Mouse (Mus musculus): Measurements from ENCODE around the gene Tcaf1. TPM values are rescaled to one million over a fixed set of nuclear protein-coding genes. Genes with fewer than 3 reads are reported as not detected.

Gene Tcaf1
- polyA plus RNA-seq (2016; fragmentation: Nextera tagmentation; extraction: Ambion mirVana): 182 and 184 TPM in 2 replicates

DNA sequence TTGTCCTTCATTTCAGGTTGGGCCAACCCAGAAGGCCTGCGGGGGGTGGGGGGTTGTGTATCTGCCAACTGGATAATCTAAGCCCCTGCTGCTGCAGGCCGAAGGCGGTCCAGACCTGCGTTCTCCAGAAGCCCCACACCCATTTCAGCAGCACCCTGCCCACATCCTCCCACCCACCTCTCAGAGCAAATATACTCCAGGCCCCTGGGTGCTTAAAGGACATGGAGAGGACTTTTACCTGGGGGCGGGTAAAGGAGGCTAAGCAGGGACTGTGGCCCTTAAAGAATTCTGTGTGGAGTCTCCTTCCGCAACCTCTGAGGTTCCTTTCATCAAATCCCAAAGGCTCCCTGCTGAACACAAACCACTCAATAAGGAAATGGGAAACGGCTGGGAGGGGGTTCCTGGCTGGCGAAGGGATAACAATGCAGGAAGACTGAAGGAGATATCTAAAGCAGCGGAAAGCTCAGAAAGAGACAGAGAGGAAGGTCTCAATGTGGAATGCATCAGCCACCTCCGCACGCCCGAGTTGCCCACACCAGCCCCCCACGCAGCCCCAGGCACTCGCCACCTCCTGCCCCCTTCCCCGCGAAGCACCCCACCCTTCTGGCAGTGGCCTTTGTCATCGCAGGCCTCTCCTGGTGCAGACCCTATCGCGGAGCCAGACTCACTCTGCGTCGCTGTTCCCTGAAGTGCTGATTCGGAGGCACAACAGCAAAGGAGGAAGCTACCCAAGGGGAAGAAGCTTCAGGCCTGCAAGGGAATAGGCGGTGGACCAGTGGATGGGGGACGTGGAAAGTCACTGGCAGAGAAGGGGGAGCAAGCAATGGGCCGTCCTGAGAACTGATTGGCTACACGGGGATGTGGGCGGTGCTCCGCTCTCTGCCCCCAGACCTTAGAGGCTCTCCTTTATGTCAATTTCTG, at the start of gene Tcaf1:
TSS of gene Tcaf1 (minus strand) at position 798 of the 921 bp plus-strand sequence.
- H3K4me1 ChIP-seq: peaks cover 14% of the 10 kb centered on the region; the same call in 1 of the 2 replicates
- H3K4me3 ChIP-seq: peak within 1 kb of the TSS; percentile 52
- ATAC-seq (ENCODE audit: low FRiP score, low read depth): peak; percentile 99
- H3K27ac ChIP-seq: peak within 1 kb of the TSS; percentile 72
- H3K36me3 ChIP-seq: no peaks in the 10 kb centered on the region
- no peaks in the 10 kb centered on the region for H3K27me3 ChIP-seq (replicated peaks)
- peak within 1 kb of the TSS; percentile 75 for H3K9ac ChIP-seq
- H3K9me3 ChIP-seq: no peaks in the 10 kb centered on the region
- under 1% methylated on average over 28 of the region's 28 CpGs for WGBS
- H3K4me2 ChIP-seq (replicated peaks): peak within 1 kb of the TSS; percentile 74

DNA sequence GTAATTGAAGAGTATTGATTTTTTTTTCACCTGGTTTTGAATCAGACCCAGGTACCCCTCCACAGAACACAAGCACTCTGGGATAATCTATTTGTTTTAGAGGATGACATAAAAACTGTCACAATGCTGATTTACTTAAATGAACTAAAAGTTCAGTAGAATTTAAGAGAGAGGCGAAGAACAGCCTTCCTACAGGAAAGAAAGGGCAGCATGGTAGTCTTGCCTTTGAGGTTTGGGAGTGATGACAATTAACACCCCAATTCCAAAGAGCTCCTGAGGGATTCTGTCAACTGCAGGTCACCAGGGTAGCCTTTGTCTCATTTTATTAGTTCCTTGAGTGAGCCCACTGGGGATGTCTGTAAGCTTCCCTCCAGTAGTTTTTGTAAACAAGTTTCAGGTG, 46.2 kb upstream of the Tcaf1 start, which contains the start of gene Olfr38:
TSS of gene Olfr38 (plus strand) at position 301 of the 400 bp plus-strand sequence.
- no peaks in the 10 kb centered on the region for H3K9me3 ChIP-seq
- H3K27ac ChIP-seq: no peak within 1 kb of the TSS
- H3K36me3 ChIP-seq: no peaks in the 10 kb centered on the region
- H3K9ac ChIP-seq: no peak within 1 kb of the TSS
- H3K4me2 ChIP-seq (replicated peaks): no peak within 1 kb of the TSS
- ATAC-seq (ENCODE audit: low FRiP score, low read depth): no peak
- H3K4me3 ChIP-seq: no peak within 1 kb of the TSS
- 48% methylated on average over 1 of the region's 1 CpGs for WGBS
- no peaks in the 10 kb centered on the region for H3K27me3 ChIP-seq (replicated peaks)
- no peaks in the 10 kb centered on the region for H3K4me1 ChIP-seq

DNA sequence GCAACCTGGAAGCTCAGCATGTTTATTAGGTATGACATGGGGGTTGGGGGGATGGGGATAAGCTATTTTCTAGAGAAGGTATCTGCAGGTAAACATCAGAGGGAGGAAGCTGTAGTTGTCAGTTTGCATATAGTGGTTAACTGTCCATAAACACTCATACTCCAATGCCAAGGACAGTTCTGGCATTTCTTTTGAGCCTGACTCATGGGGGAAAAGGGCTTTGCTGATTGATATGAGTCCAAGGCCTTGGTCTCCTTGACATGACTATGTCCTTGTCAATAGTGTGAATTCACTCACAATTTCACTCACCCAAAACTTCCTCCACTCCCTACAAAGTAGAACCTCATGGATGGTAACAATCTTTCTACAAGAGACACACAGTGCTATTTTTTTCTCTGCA, 38.0 kb upstream of the Tcaf1 start:
- Histone ChIP-seq H3K27ac (no peak overlapping the region), H3K4me1 (no peaks in the 10 kb centered on the region), H3K9me3 (no peaks in the 10 kb centered on the region), H3K36me3 (no peaks in the 10 kb centered on the region), H3K9ac (no peak overlapping the region), H3K4me3 (no peak overlapping the region), H3K4me2 (replicated peaks) (no peak overlapping the region), H3K27me3 (replicated peaks) (no peaks in the 10 kb centered on the region)
- ATAC-seq (ENCODE audit: low FRiP score, low read depth): no peak

DNA sequence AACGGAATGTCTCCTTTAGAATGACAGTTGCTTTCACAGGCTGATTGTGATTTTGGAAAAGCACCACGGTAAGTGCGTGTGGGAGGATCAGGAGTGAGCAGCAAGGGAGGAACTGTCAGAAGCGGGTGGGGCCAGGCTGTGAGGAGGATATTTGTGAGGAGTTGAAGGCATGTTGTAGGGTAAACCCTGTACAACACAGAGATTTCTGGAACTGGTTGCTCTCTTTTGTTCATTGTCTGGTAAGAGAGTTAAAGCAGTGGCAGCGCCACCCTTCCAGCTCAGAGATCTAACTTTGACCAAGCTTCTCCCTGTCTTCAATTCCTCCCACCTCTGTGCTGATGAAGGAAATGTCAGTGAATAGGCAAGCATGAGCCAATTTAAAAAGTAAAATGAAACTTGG, 32.4 kb upstream of the Tcaf1 start:
- H3K9ac ChIP-seq: no peak overlapping the region
- no peak overlapping the region for H3K4me3 ChIP-seq
- H3K27ac ChIP-seq: no peak overlapping the region
- no peaks in the 10 kb centered on the region for H3K36me3 ChIP-seq
- no peak for ATAC-seq (ENCODE audit: low FRiP score, low read depth)
- no peak overlapping the region for H3K4me2 ChIP-seq (replicated peaks)
- 82% methylated on average over 5 of the region's 5 CpGs for WGBS
- no peaks in the 10 kb centered on the region for H3K27me3 ChIP-seq (replicated peaks)
- no peaks in the 10 kb centered on the region for H3K9me3 ChIP-seq
- H3K4me1 ChIP-seq: no peaks in the 10 kb centered on the region

DNA sequence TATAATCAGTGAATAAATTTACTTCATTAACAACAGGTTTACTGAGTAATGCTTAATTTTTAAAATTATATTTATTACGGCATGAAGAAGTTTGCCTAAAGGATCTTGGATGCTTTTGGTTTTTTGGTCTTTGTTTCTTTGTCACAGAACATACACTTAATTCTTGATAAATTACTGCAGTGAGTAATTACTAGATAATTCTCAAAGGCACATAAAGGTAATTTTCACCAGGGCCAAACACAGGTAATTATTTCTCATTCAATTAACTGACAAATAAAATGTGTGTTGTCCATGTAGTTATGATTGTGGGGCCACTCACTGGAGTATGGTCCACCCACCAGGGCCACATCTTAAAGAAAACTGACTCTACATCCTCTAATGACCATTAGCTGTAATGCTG, 29.2 kb upstream of the Tcaf1 start, which contains the start of gene Olfr453:
TSS of gene Olfr453 (plus strand) at position 301 of the 400 bp plus-strand sequence.
- ATAC-seq (ENCODE audit: low FRiP score, low read depth): no peak
- Histone ChIP-seq H3K36me3 (no peaks in the 10 kb centered on the region), H3K4me3 (no peak within 1 kb of the TSS), H3K9ac (no peak within 1 kb of the TSS), H3K4me1 (no peaks in the 10 kb centered on the region), H3K4me2 (replicated peaks) (no peak within 1 kb of the TSS), H3K9me3 (no peaks in the 10 kb centered on the region), H3K27ac (no peak within 1 kb of the TSS), H3K27me3 (replicated peaks) (no peaks in the 10 kb centered on the region)
- 96% methylated on average over 1 of the region's 1 CpGs for WGBS

DNA sequence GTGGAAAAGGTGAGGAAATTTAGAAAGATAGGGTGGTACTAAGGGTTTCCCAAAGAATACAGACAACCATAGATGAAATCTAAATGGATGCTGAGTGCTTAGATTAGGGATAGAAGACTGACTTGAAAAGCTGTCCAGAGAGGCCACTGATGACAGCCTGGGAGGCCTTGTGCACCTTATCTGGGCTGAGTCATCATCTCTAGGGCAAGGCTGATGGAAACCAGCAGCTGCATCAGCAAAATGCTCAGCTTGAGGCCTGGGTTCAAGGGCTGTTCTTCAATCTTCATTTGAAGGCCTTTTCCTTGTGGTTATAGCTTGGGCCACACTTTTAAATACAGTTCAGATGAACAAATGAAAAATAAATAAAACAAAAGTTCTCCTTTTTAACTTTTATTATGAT, 8.1 kb upstream of the Tcaf1 start:
- no peaks in the 10 kb centered on the region for H3K36me3 ChIP-seq
- no peak overlapping the region for H3K9ac ChIP-seq
- ATAC-seq (ENCODE audit: low FRiP score, low read depth): no peak

DNA sequence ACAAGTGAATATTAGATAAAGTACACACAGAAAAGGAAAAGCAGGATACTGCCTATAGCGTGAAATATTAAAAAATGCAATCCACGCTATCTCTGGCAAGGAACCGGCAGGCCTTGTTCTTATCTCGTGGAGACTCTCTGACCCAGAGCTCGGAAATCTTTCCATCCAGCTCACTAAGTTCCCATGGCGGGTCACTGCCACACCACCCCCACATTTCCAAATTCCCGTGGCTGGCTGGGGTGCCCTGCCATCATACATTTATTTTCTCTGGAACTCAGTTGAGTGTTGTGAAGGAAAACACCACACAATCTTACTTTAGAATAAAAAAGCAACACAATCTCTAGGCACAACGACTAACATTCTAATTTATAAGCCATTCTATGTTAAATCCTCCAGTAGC, 4.8 kb upstream of the Tcaf1 start:
- no peak overlapping the region for H3K9ac ChIP-seq
- 77% methylated on average over 8 of the region's 8 CpGs for WGBS
- no peaks in the 10 kb centered on the region for H3K4me1 ChIP-seq
- no peaks in the 10 kb centered on the region for H3K9me3 ChIP-seq
- ATAC-seq (ENCODE audit: low FRiP score, low read depth): no peak
- H3K4me2 ChIP-seq (replicated peaks): no peak overlapping the region
- H3K27ac ChIP-seq: no peak overlapping the region
- no peaks in the 10 kb centered on the region for H3K27me3 ChIP-seq (replicated peaks)
- no peaks in the 10 kb centered on the region for H3K36me3 ChIP-seq
- no peak overlapping the region for H3K4me3 ChIP-seq

More for the DNA sequence above, 8.1 kb upstream of the Tcaf1 start:
- no peak overlapping the region for H3K4me2 ChIP-seq (replicated peaks)
- H3K4me3 ChIP-seq: no peak overlapping the region
- no peaks in the 10 kb centered on the region for H3K9me3 ChIP-seq
- H3K27ac ChIP-seq: no peak overlapping the region
- no peaks in the 10 kb centered on the region for H3K4me1 ChIP-seq
- H3K27me3 ChIP-seq (replicated peaks): no peaks in the 10 kb centered on the region

DNA sequence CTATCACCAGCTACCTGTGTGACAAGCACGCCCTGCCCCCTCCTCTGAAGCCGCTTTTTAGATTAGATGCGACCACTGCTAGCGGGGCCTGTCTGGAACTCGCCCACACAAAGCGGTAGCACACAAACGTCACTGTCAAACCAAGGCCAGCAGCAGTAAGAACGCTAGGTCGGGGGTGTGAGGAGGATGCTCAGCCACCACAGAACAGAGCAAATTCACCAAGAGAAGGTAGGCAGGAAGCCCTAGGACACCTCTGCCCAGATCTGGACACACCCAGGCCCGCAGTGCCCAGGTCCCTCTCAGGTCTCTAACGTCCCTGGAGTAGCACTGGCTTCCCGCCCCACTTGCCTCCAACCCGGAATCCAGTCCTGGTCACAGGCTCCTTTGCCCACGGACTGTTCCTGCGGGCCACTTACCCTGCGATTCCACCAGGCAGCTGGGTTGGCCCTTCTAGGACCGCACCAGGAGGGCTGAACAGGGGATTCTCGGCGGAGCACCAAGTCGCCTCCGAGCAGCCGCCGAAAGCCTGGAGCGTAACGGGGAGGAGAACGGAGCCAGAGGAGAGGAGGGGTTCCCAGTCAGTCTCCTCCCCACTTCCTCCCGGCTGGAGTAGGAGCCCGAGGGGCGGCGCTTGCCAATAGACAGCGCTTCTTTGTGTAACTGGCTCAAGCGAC, 17.2 kb downstream of the Tcaf1 start:
- peak; percentile 93 for ATAC-seq (ENCODE audit: low FRiP score, low read depth)
- H3K4me3 ChIP-seq: peak overlapping the region; percentile 57
- no peaks in the 10 kb centered on the region for H3K9me3 ChIP-seq
- H3K4me2 ChIP-seq (replicated peaks): peak overlapping the region; percentile 77
- no peaks in the 10 kb centered on the region for H3K27me3 ChIP-seq (replicated peaks)
- H3K4me1 ChIP-seq: peaks cover 9% of the 10 kb centered on the region
- H3K27ac ChIP-seq: peak overlapping the region; percentile 95
- H3K9ac ChIP-seq: peak overlapping the region; percentile 77
- WGBS: under 1% methylated on average over 32 of the region's 32 CpGs
- peaks cover under 1% of the 10 kb centered on the region; the same call in 1 of the 2 replicates for H3K36me3 ChIP-seq

DNA sequence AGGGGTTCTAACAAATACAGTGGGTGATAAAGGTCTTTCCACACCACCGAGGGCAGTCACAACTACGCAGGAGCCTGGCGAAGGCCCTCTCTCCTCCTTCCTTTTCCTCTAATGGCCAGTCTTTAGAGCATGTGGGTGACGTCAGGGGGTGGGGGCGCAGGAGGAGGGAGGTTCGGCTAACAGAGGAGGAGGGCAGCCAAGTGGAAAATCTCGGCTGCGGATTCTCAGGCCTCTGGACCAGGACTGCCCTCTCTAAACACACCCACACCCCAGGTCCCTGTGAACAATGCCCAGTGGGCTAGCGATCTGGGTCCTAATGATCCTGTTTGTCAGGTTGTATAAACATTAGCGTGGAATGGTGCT, 17.8 kb downstream of the Tcaf1 start:
- Histone ChIP-seq H3K9ac (peak overlapping the region; percentile 77), H3K4me1 (peaks cover 9% of the 10 kb centered on the region), H3K4me3 (peak overlapping the region; percentile 57), H3K27me3 (replicated peaks) (no peaks in the 10 kb centered on the region), H3K4me2 (replicated peaks) (peak overlapping the region; percentile 77), H3K27ac (peak overlapping the region; percentile 95), H3K9me3 (no peaks in the 10 kb centered on the region), H3K36me3 (no peaks in the 10 kb centered on the region; the same call in 1 of the 2 replicates)
- 0% methylated on average over 9 of the region's 10 CpGs for WGBS
- peak; percentile 89 for ATAC-seq (ENCODE audit: low FRiP score, low read depth)

DNA sequence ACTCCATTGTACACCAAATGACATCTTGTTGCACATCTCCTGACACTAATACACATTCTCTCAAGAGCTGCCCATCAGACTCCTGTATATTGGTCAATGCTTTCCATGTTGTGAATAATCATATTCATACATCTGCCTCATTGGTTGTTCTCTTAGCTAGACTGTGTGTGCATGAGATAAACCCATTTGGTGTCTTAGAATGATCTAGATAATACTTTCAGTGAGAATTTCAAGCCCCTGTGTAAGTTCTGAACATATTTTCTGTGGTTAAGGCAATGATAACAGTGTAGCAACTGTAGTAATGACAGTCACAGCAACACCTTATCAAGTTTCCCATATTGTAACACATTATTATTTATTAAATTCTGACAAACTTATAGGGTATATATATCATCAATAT, 20.1 kb downstream of the Tcaf1 start:
- no peak overlapping the region for H3K4me3 ChIP-seq
- no peaks in the 10 kb centered on the region for H3K9me3 ChIP-seq
- H3K4me1 ChIP-seq: peaks cover 9% of the 10 kb centered on the region
- H3K9ac ChIP-seq: no peak overlapping the region
- peaks cover 20% of the 10 kb centered on the region for H3K36me3 ChIP-seq
- no peak overlapping the region for H3K27ac ChIP-seq
- no peak overlapping the region for H3K4me2 ChIP-seq (replicated peaks)
- no peak for ATAC-seq (ENCODE audit: low FRiP score, low read depth)
- H3K27me3 ChIP-seq (replicated peaks): no peaks in the 10 kb centered on the region

DNA sequence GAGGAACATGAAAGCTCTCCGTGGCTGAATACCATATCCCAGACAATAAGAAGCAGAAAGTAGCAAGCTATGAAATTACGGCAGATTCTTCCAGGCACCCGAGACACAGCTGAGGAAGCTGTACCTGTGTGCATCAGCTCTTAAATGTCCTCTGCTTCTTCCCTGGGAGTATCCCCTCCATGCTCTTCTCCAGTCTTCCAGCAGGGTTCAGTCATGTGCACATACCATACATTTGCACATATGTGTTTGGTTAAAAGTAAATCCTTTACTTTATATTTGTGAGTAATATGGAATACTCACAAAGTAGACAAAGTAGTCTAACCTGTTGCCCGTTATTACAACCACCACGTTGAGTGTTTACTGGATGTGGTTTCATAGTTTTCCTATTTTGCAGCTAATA, 22.0 kb downstream of the Tcaf1 start:
- 92% methylated on average over 5 of the region's 5 CpGs for WGBS
- Histone ChIP-seq H3K9ac (no peak overlapping the region), H3K4me1 (peaks cover 9% of the 10 kb centered on the region), H3K27me3 (replicated peaks) (no peaks in the 10 kb centered on the region), H3K36me3 (peaks cover 26% of the 10 kb centered on the region), H3K4me2 (replicated peaks) (no peak overlapping the region), H3K27ac (no peak overlapping the region), H3K4me3 (no peak overlapping the region), H3K9me3 (no peaks in the 10 kb centered on the region)
- ATAC-seq (ENCODE audit: low FRiP score, low read depth): no peak

DNA sequence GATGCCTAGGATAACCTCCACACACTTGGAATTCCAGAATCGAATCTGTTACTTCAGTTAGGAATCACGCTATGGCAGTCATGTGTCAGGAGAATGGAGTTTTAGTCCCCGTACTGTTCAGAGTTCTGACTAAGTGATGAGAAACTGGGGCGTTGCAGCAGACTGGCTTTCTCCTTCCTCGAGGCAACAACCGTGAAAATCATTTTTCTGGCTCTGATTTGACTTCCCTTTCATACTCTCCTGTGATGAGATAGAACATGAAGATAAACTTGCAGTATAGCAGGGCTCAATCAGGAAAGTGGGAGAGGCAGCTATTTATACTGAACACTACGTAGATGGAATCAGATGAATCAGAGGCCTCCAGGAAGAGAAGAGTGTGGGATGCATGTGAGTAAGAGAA, 29.8 kb downstream of the Tcaf1 start:
- WGBS: 94% methylated on average over 7 of the region's 7 CpGs
- Histone ChIP-seq H3K9ac (no peak overlapping the region), H3K27ac (no peak overlapping the region), H3K36me3 (peaks cover 61% of the 10 kb centered on the region), H3K4me1 (no peaks in the 10 kb centered on the region), H3K9me3 (no peaks in the 10 kb centered on the region), H3K4me3 (no peak overlapping the region), H3K4me2 (replicated peaks) (no peak overlapping the region), H3K27me3 (replicated peaks) (no peaks in the 10 kb centered on the region)
- no peak for ATAC-seq (ENCODE audit: low FRiP score, low read depth)
